Mouse (Mus musculus) cerebellum, adult 2 months (tissue): ENCODE measurements at regions not wholly inside any gene's neighbourhood (a gene's known extent, or its start where the extent isn't known, plus 50 kb on each side); places are given as distances from the start of the nearest gene placed in this dataset.

Experiments used
- CTCF ChIP-seq: fragments of 200-500 bp; IDR thresholded peaks from 2 replicates; pipeline ENCODE4 v1.5.1; 2011; ENCODE audit warnings: low read depth, mild to moderate bottlenecking, control low read depth, low read length, moderate library complexity, borderline replicate concordance; ENCODE audit not compliant: insufficient read depth
- POLR2A ChIP-seq: fragments of 200-500 bp; IDR thresholded peaks from 2 replicates; pipeline ENCODE4 v1.6.1; 2011; ENCODE audit warnings: low read length, control low read depth, borderline replicate concordance; ENCODE audit not compliant: insufficient read depth

DNA sequence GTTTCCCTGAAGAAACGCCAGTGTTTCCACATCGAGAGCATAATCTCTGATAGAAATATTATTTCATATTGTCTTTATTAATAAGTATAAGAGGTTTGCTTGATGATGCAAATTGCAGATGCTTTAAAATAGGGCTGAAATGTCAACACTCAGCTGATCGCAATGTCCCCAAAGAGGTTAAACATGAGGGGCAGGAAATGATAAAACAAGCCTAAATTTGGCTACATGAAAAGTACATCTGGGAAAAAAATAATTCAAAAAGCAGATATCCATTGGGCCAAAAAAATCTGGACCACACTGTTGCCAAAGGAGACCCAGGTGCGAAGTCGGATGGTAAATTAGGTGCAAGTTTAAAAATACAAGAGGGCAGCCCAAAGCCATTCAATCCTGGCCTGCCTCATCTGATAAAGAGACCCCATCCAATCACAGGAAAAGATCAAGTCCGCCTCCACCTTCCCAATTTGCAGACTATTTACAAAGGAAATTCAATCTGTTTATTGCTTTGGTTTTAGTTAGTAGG is 229.2 kb downstream of the Icos start:
- no peak for TF ChIP-seq CTCF
- TF ChIP-seq POLR2A = no peak
